ENCODE assay signal across 8 mouse cellular contexts in the genomic region with DNA sequence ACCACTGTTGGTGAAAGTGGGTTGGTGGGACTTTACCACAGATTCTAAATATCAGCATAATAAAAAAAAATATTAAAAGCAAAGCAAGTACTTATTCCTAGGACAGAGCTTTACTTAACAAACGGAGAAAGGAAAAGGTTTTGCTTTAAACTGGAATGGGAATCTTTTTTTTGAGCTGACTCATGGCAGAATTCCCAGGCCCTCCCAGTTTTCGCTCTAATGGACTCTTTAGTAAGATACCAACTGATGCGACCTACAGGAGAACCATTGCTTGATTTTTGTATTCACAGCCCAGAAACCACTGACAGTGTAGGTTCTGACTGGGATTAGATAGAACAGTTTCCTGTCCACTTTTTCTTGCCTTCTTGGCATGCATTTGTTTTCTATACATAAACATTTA. TPM values are rescaled to one million over a fixed set of nuclear protein-coding genes. Genes with fewer than 3 reads are reported as not detected.
DNase-seq lines count a peak whose midpoint lies in the region; ATAC-seq and TF ChIP-seq lines count a peak whose summit lies in the region.

No protein-coding gene starts in this region.

- ATAC-seq in heart, embryonic 11.5 days (replicated peaks; ENCODE audit: insufficient number of reproducible peaks, low FRiP score, low TSS enrichment): no peak
- no peak for ATAC-seq in forebrain, embryonic 11.5 days (replicated peaks; ENCODE audit: low FRiP score)
- ATAC-seq in liver, embryonic 12.5 days: no peak

- dilution Hi-C loops in CH12.LX (cut with MboI; ENCODE audit: extremely low pct_ligation_motif_present, extremely low pct_unique_long_range_greater_than_20kb, low sequenced_read_pairs): no loop called here

- peak overlapping the region; percentile 79; the same call in 1 of the 2 replicates for H3K4me3 ChIP-seq in heart, embryonic 11.5 days (ENCODE audit: low read depth, low read length)
- no peak overlapping the region for H3K4me3 ChIP-seq in heart, adult 2 months
- H3K4me3 ChIP-seq in CH12.LX (replicated peaks in 1 of 3; ENCODE audit: low read depth in 2 of 3, low read length in 2 of 3, poor library complexity in 1 of 3): peak overlapping the region; percentile 78 to 94 (median 92)
- peak overlapping the region; percentile 81 for H3K4me3 ChIP-seq in forebrain, embryonic 11.5 days (ENCODE audit: low read depth, low read length)
- peak overlapping the region; percentile 93 for H3K4me3 ChIP-seq in liver, embryonic 12.5 days

- H3K27ac ChIP-seq in heart, embryonic 11.5 days (ENCODE audit: low read depth, low read length): no peak overlapping the region
- H3K27ac ChIP-seq in heart, adult 2 months: no peak overlapping the region
- H3K27ac ChIP-seq in CH12.LX (ENCODE audit: insufficient read depth, low read depth): no peak overlapping the region
- no peak overlapping the region for H3K27ac ChIP-seq in forebrain, embryonic 11.5 days (ENCODE audit: low read depth, low read length)
- peak overlapping the region; percentile 17; the same call in 1 of the 2 replicates for H3K27ac ChIP-seq in liver, embryonic 12.5 days

- 63% methylated on average over 3 of the region's 3 CpGs for WGBS in heart, embryonic 11.5 days (ENCODE audit: insufficient replicate concordance)
- WGBS in heart, adult 2 months: 50% methylated on average over 3 of the region's 3 CpGs
- 70% methylated on average over 3 of the region's 3 CpGs for WGBS in forebrain, embryonic 11.5 days
- 45% methylated on average over 3 of the region's 3 CpGs for WGBS in liver, embryonic 12.5 days (ENCODE audit: insufficient replicate concordance)

- H3K79me2 ChIP-seq in heart, adult 2 months (replicated peaks; ENCODE audit: control insufficient read depth, insufficient read depth, low read length): 0 out of 2 replicates have a peak, but pooled peaks cover 2% of the 10 kb centered on the region
- H3K79me2 ChIP-seq in CH12.LX (replicated peaks; ENCODE audit: control insufficient read depth, extremely low read depth, insufficient read depth, poor library complexity, severe bottlenecking): peaks cover 58% of the 10 kb centered on the region

- H3K27me3 ChIP-seq in heart, embryonic 11.5 days (ENCODE audit: control insufficient read depth, insufficient read depth, low read length): no peaks in the 10 kb centered on the region
- H3K27me3 ChIP-seq in heart, adult 2 months (ENCODE audit: control insufficient read depth, insufficient read depth, low read length): no peaks in the 10 kb centered on the region
- H3K27me3 ChIP-seq in CH12.LX (replicated peaks): no peaks in the 10 kb centered on the region
- no peaks in the 10 kb centered on the region for H3K27me3 ChIP-seq in forebrain, embryonic 11.5 days (ENCODE audit: control insufficient read depth, insufficient read depth, low read length)
- no peaks in the 10 kb centered on the region for H3K27me3 ChIP-seq in liver, embryonic 12.5 days (replicated peaks)

- H3K9me3 ChIP-seq in heart, embryonic 11.5 days (replicated peaks; ENCODE audit: control insufficient read depth, low read length): no peaks in the 10 kb centered on the region
- no peaks in the 10 kb centered on the region for H3K9me3 ChIP-seq in CH12.LX (replicated peaks; ENCODE audit: low read length)
- no peaks in the 10 kb centered on the region for H3K9me3 ChIP-seq in forebrain, embryonic 11.5 days (ENCODE audit: control insufficient read depth, low read length)
- no peaks in the 10 kb centered on the region for H3K9me3 ChIP-seq in liver, embryonic 12.5 days (replicated peaks)

- no peak overlapping the region for H3K9ac ChIP-seq in heart, embryonic 11.5 days (ENCODE audit: low read depth, low read length)
- no peak overlapping the region for H3K9ac ChIP-seq in heart, adult 2 months (ENCODE audit: low read depth, low read length)
- peak overlapping the region; percentile 81 for H3K9ac ChIP-seq in CH12.LX (ENCODE audit: insufficient read depth, low read depth)
- no peak overlapping the region for H3K9ac ChIP-seq in forebrain, embryonic 11.5 days (ENCODE audit: low read length)
- peak overlapping the region; percentile 94 for H3K9ac ChIP-seq in liver, embryonic 12.5 days

- H3K4me1 ChIP-seq in heart, embryonic 11.5 days (ENCODE audit: control insufficient read depth, insufficient read depth, low read length): peaks cover 9% of the 10 kb centered on the region
- H3K4me1 ChIP-seq in heart, adult 2 months (ENCODE audit: control insufficient read depth, insufficient read depth, low read length): peaks cover 3% of the 10 kb centered on the region
- peaks cover 0 to 30% of the 10 kb centered on the region in 2 experiments for H3K4me1 ChIP-seq in CH12.LX (ENCODE audit: control insufficient read depth in 1 of 2, insufficient read depth in 2 of 2)
- peaks cover 6% of the 10 kb centered on the region; the same call in 1 of the 2 replicates for H3K4me1 ChIP-seq in forebrain, embryonic 11.5 days (replicated peaks; ENCODE audit: control insufficient read depth, insufficient read depth, low read length)
- peaks cover 36% of the 10 kb centered on the region for H3K4me1 ChIP-seq in liver, embryonic 12.5 days

- TF ChIP-seq EP300 in heart, adult 2 months (IDR thresholded peaks at IDR 0.05; ENCODE audit: insufficient read depth, low read depth, low read length): no peak
- no peak for TF ChIP-seq EP300 in CH12.LX (IDR thresholded peaks at IDR 0.05; ENCODE audit: low read length)

- no peak for DNase-seq in heart, adult 2 months
- no peak for DNase-seq in CH12.LX (ENCODE audit: extremely low read depth)
- DNase-seq in forebrain, embryonic 11.5 days (ENCODE audit: low spot score): no peak
- DNase-seq in spleen, postnatal 14 days (ENCODE audit: low spot score in 2 of 2): no peak
- DNase-seq in Muller cell, postnatal 12 days (ENCODE audit: inconsistent ontology term): no peak
- DNase-seq in frontal cortex, adult 2 months (ENCODE audit: extremely low spot score in 1 of 2, low spot score in 1 of 2): no peak

- TF ChIP-seq POLR2A in heart, adult 2 months (IDR thresholded peaks at IDR 0.05; ENCODE audit: insufficient read depth, low read depth, low read length): no peak
- TF ChIP-seq POLR2A in CH12.LX (IDR thresholded peaks at IDR 0.05; ENCODE audit: low read depth, low read length): no peak

- no peak for TF ChIP-seq CTCF in heart, adult 2 months (IDR thresholded peaks at IDR 0.05)
- no peak for TF ChIP-seq CTCF in CH12.LX (conservative IDR thresholded peaks at IDR 0.05 in 1 of 2, IDR thresholded peaks at IDR 0.05 in 1 of 2; ENCODE audit: low read depth in 2 of 2, low read length in 2 of 2)

- in situ Hi-C loops in CH12.LX (cut with MboI; ENCODE audit: low pct_ligation_motif_present, low pct_unique_long_range_greater_than_20kb, low sequenced_read_pairs): loop anchor here (25.0 kb wide), 1 partner anchor 527 kb away; no protein-coding TSS in a partner anchor

- no peak for TF ChIP-seq RAD21 in CH12.LX (IDR thresholded peaks at IDR 0.05; ENCODE audit: low read depth, low read length)

- H3K36me3 ChIP-seq in heart, embryonic 11.5 days (ENCODE audit: control insufficient read depth, insufficient read depth, low read length): peaks cover 10% of the 10 kb centered on the region; the same call in 1 of the 2 replicates
- peaks cover 6% of the 10 kb centered on the region for H3K36me3 ChIP-seq in heart, adult 2 months (ENCODE audit: control insufficient read depth, insufficient read depth, low read length)
- H3K36me3 ChIP-seq in CH12.LX (replicated peaks in 1 of 2; ENCODE audit: control insufficient read depth in 1 of 2, insufficient read depth in 1 of 2, low read length in 1 of 2): peaks cover 15 to 33% of the 10 kb centered on the region in 2 experiments
- H3K36me3 ChIP-seq in forebrain, embryonic 11.5 days (ENCODE audit: control insufficient read depth, insufficient read depth, low read length): peaks cover 6% of the 10 kb centered on the region
- H3K36me3 ChIP-seq in liver, embryonic 12.5 days: peaks cover 39% of the 10 kb centered on the region

- intact Hi-C loops in heart, adult 2 months (cut with DNase I): loop anchor here (5.0 to 10.0 kb wide), 3 partner anchors 824 to 1667 kb away; a partner anchor contains a TSS

- H3K4me2 ChIP-seq in heart, embryonic 11.5 days: peak overlapping the region; percentile 75
- peak overlapping the region; percentile 97 for H3K4me2 ChIP-seq in CH12.LX (ENCODE audit: insufficient read depth, low read depth, poor library complexity, severe bottlenecking)
- peak overlapping the region; percentile 51 for H3K4me2 ChIP-seq in forebrain, embryonic 11.5 days (ENCODE audit: low read depth, low read length, severe bottlenecking)
- H3K4me2 ChIP-seq in liver, embryonic 12.5 days: peak overlapping the region; percentile 81

RNA-seq across cellular contexts. Expression of a gene that starts 2.1 kb away (rescaled TPM):
- polyA plus RNA-seq in heart, embryonic 11.5 days (2014; fragmentation: Nextera tagmentation; extraction: Ambion mirVana): 202 and 205 TPM in 2 replicates
- total RNA-seq in heart, adult 2 months (2021): 10 to 100 TPM; 70.5 to 74.2 TPM
- polyA plus RNA-seq in heart, adult 2 months (2012; rRNA removed): 6.5 and 13.7 TPM in 2 replicates
- 130 and 174 TPM in 2 replicates for total RNA-seq in CH12.LX (2012; rRNA removed)
- total RNA-seq in CH12.LX (2014; rRNA removed): 390 and 459 TPM in 2 replicates
- 357 and 459 TPM in 2 replicates for polyA plus RNA-seq in CH12.LX (2012; ENCODE audit: insufficient read length, low read depth)
- polyA plus RNA-seq in forebrain, embryonic 11.5 days (2014; fragmentation: Nextera tagmentation; extraction: Ambion mirVana): 316 and 341 TPM in 2 replicates
- 279 and 282 TPM in 2 replicates for polyA plus RNA-seq in liver, embryonic 12.5 days (2016; fragmentation: Nextera tagmentation; extraction: Ambion mirVana)
- polyA plus RNA-seq in frontal cortex, adult 2 months (2012; rRNA removed): 56.7 and 61.8 TPM in 2 replicates

RNA-seq across cellular contexts. Expression of a gene that starts 15.6 kb away (rescaled TPM):
- polyA plus RNA-seq in heart, embryonic 11.5 days (2014; fragmentation: Nextera tagmentation; extraction: Ambion mirVana): 178 and 193 TPM in 2 replicates
- 100 to 1,000 TPM in 1 of 2 experiments, 10 to 100 TPM in 1; 94.6 to 102 TPM for total RNA-seq in heart, adult 2 months (2021)
- polyA plus RNA-seq in heart, adult 2 months (2012; rRNA removed): 46.2 and 60.7 TPM in 2 replicates
- 103 and 107 TPM in 2 replicates for total RNA-seq in CH12.LX (2012; rRNA removed)
- 142 and 147 TPM in 2 replicates for total RNA-seq in CH12.LX (2014; rRNA removed)
- 103 and 106 TPM in 2 replicates for polyA plus RNA-seq in CH12.LX (2012; ENCODE audit: insufficient read length, low read depth)
- polyA plus RNA-seq in forebrain, embryonic 11.5 days (2014; fragmentation: Nextera tagmentation; extraction: Ambion mirVana): 225 and 235 TPM in 2 replicates
- 242 and 262 TPM in 2 replicates for polyA plus RNA-seq in liver, embryonic 12.5 days (2016; fragmentation: Nextera tagmentation; extraction: Ambion mirVana)
- polyA plus RNA-seq in frontal cortex, adult 2 months (2012; rRNA removed): 54.2 and 56.7 TPM in 2 replicates

RNA-seq across cellular contexts. Expression of a gene that starts 57.2 kb away (rescaled TPM):
- not detected in 2 replicates for polyA plus RNA-seq in heart, embryonic 11.5 days (2014; fragmentation: Nextera tagmentation; extraction: Ambion mirVana)
- not detected for total RNA-seq in heart, adult 2 months (2021)
- 0.06 TPM in 1 of 2 replicates, not detected in the other for polyA plus RNA-seq in heart, adult 2 months (2012; rRNA removed)
- total RNA-seq in CH12.LX (2012; rRNA removed): not detected in 2 replicates
- not detected in 2 replicates for total RNA-seq in CH12.LX (2014; rRNA removed)
- 0.08 and 0.13 TPM in 2 replicates for polyA plus RNA-seq in CH12.LX (2012; ENCODE audit: insufficient read length, low read depth)
- polyA plus RNA-seq in forebrain, embryonic 11.5 days (2014; fragmentation: Nextera tagmentation; extraction: Ambion mirVana): not detected in 2 replicates
- 0.02 TPM in 2 replicates for polyA plus RNA-seq in liver, embryonic 12.5 days (2016; fragmentation: Nextera tagmentation; extraction: Ambion mirVana)
- polyA plus RNA-seq in frontal cortex, adult 2 months (2012; rRNA removed): 0.12 and 0.15 TPM in 2 replicates

Comparison
In these comparisons a context has a peak if more than half of its experiments do, and no peak if none do; other contexts are left out.
1. H3K9ac ChIP-seq: peak in CH12.LX (single experiment) and liver, embryonic 12.5 days (single experiment); none in heart, embryonic 11.5 days (single experiment), heart, adult 2 months (single experiment) and forebrain, embryonic 11.5 days (single experiment).
2. Peak in every context shown above with its lines, with median percentiles within 50 percentile points of each other: H3K4me2 ChIP-seq.